Mouse (Mus musculus) heart, embryonic 11.5 days (tissue): Measurements from ENCODE around the gene Ror1. TPM values are rescaled to one million over a fixed set of nuclear protein-coding genes. Genes with fewer than 3 reads are reported as not detected.

Experiments
- ATAC-seq: fragments of 200-750 bp; cut with Nextera tagmentation; replicated peaks from 2 replicates; pipeline ENCODE4 v1.8.0; 2017; ENCODE audit warnings: moderate library complexity; ENCODE audit not compliant: insufficient number of reproducible peaks, low FRiP score, low TSS enrichment
- H3K27ac ChIP-seq: fragments of 300-500 bp; sonication (generic); 2 replicates; pipeline ENCODE4 v1.5.1; 2014; ENCODE audit warnings: mild to moderate bottlenecking, low read depth, low read length
- H3K27me3 ChIP-seq: fragments of 300-500 bp; sonication (generic); 2 replicates; pipeline ENCODE4 v1.6.1; 2014; ENCODE audit warnings: mild to moderate bottlenecking, low read length, mixed read lengths; ENCODE audit not compliant: control insufficient read depth, insufficient read depth
- H3K36me3 ChIP-seq: fragments of 300-500 bp; sonication (generic); 2 replicates; pipeline ENCODE4 v1.6.1; 2014; ENCODE audit warnings: mild to moderate bottlenecking, low read length, moderate library complexity, mixed read lengths; ENCODE audit not compliant: control insufficient read depth, insufficient read depth
- H3K4me1 ChIP-seq: fragments of 300-500 bp; sonication (generic); 2 replicates; pipeline ENCODE4 v1.6.1; 2014; ENCODE audit warnings: low read length; ENCODE audit not compliant: control insufficient read depth, insufficient read depth
- H3K4me2 ChIP-seq: fragments of 300-500 bp; sonication (generic); 2 replicates; pipeline ENCODE4 v1.6.1; 2014; ENCODE audit warnings: mild to moderate bottlenecking, moderate library complexity
- H3K4me3 ChIP-seq: fragments of 300-500 bp; sonication (generic); 2 replicates; pipeline ENCODE4 v1.5.1; 2014; ENCODE audit warnings: low read depth, low read length
- H3K9ac ChIP-seq: fragments of 300-500 bp; sonication (generic); 2 replicates; pipeline ENCODE4 v1.6.1; 2014; ENCODE audit warnings: mild to moderate bottlenecking, low read depth, low read length, moderate library complexity
- H3K9me3 ChIP-seq: fragments of 300-500 bp; sonication (generic); replicated peaks from 2 replicates; pipeline ENCODE4 v1.6.1; 2016; ENCODE audit warnings: low read length; ENCODE audit not compliant: control insufficient read depth
- WGBS: fragments of 180-500 bp; shearing (Covaris S2); extraction: QIAGEN DNeasy Blood & Tissue Kit; methylation state at CpG from one replicate; pipeline ENCODE4 v1.1.7; 2014; ENCODE audit not compliant: insufficient replicate concordance; 5-methylcytosine and 5-hydroxymethylcytosine counted together
- polyA plus RNA-seq: library from polyadenylated mRNA; unstranded; fragments of >200 nt; fragmentation: Nextera tagmentation; extraction: Ambion mirVana; gene quantifications from 2 replicates; pipeline ENCODE4 v1.2.1, GENCODE M21; 2014

The Ror1 gene
- polyA plus RNA-seq, 1 experiment from 2014 or later: 7.3 TPM

DNA sequence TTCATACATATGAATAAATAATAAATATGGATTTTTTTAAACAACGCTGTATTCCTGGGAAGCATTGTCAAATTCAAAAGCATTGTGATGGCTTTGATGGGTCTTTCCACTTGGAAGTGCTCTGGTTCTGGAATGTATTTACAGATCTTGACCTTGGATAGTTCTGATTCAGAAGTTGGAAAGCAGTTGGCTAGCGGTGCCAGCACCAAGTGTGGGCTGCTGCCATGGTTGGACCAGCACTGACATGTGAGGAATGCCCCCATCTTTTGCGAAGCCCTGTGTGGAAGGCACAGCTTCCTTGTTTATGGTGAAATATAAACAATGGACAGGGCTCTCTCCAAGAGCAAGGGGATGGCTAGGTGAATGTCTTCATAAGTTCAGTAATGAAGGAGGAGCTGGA, 82.7 kb downstream of the Ror1 start:
- peaks cover 6% of the 10 kb centered on the region for H3K4me1 ChIP-seq
- H3K27ac ChIP-seq: no peak overlapping the region
- H3K4me2 ChIP-seq: no peak overlapping the region
- H3K9ac ChIP-seq: no peak overlapping the region
- ATAC-seq: no peak
- WGBS: 85% methylated on average over 3 of the region's 3 CpGs
- no peaks in the 10 kb centered on the region for H3K27me3 ChIP-seq
- H3K9me3 ChIP-seq: no peaks in the 10 kb centered on the region
- no peaks in the 10 kb centered on the region for H3K36me3 ChIP-seq
- H3K4me3 ChIP-seq: no peak overlapping the region

DNA sequence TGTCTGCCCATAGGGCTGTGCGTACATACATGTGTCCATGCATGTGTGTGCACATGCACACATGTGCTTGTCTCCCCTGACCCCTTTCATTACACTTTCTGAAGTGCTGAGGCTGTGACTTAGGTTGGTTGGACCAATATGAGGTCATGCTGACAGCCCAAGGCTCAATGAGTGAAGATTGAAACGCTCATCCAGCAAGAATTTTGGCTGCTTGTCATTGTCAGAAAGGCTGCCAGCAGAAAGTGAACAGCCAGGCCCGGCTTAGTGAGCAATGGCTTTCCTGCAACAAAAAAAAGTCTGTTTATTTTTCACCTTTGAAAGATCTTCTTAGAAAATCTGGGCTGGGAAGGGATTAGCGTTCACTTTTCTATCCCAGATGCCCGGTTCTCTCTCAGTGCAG, 86.1 kb downstream of the Ror1 start:
- Histone ChIP-seq H3K9me3 (no peaks in the 10 kb centered on the region; the same call in 1 of the 2 replicates), H3K27ac (no peak overlapping the region), H3K4me1 (peaks cover 6% of the 10 kb centered on the region), H3K4me2 (no peak overlapping the region), H3K27me3 (no peaks in the 10 kb centered on the region), H3K36me3 (no peaks in the 10 kb centered on the region), H3K4me3 (no peak overlapping the region), H3K9ac (no peak overlapping the region)
- ATAC-seq: no peak
- WGBS: 70% methylated on average over 5 of the region's 5 CpGs

- 85% methylated on average over 8 of the region's 8 CpGs for WGBS
- H3K4me3 ChIP-seq: no peak overlapping the region
- no peak for ATAC-seq
Observed at GRCm38 (mm10) chr4:100186781-100187180, 91.2 kb downstream of the Ror1 start.

GRCm38 (mm10) chr4:100187563-100188200, 92.1 kb downstream of the Ror1 start:
- Histone ChIP-seq H3K27me3 (no peaks in the 10 kb centered on the region), H3K4me3 (no peak overlapping the region), H3K9ac (no peak overlapping the region), H3K9me3 (no peaks in the 10 kb centered on the region; the same call in 1 of the 2 replicates), H3K4me1 (peaks cover 14% of the 10 kb centered on the region), H3K27ac (0 out of 2 replicates have a peak overlapping the region, but pooled peaks have one; percentile 6), H3K4me2 (no peak overlapping the region), H3K36me3 (no peaks in the 10 kb centered on the region)
- ATAC-seq: no peak
- 34% methylated on average over 6 of the region's 6 CpGs for WGBS

More at GRCm38 (mm10) chr4:100186781-100187180, 91.2 kb downstream of the Ror1 start:
- no peak overlapping the region for H3K4me2 ChIP-seq
- peaks cover 14% of the 10 kb centered on the region for H3K4me1 ChIP-seq
- H3K27me3 ChIP-seq: no peaks in the 10 kb centered on the region
- no peak overlapping the region for H3K27ac ChIP-seq
- no peak overlapping the region for H3K9ac ChIP-seq
- H3K36me3 ChIP-seq: no peaks in the 10 kb centered on the region
- no peaks in the 10 kb centered on the region; the same call in 1 of the 2 replicates for H3K9me3 ChIP-seq

DNA sequence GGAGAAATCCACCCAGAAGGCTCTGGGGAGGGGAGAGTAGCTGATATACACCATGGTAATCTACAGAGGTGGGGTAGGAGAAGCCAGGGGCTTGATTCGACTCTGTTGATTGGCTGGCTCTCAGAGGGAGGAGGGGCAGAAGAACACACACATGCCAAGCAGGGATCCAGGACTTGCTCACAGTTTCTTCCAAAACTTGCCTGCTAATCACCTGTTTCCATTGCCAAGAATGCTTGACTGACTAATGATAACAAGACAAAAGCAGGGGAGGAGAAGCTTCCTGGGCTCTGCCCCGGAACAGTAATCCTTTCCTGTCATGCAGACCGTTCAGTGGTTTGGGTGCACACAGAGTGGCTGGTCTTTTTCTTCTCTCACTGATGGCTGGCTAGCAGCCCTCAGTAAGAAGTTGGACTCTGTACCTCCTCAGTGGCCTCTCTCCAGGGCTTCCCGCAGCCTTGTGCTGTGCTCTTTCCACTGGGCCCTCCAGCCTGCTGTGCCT, 92.7 kb downstream of the Ror1 start:
- Histone ChIP-seq H3K4me1 (peaks cover 14% of the 10 kb centered on the region), H3K36me3 (no peaks in the 10 kb centered on the region), H3K4me3 (no peak overlapping the region), H3K4me2 (no peak overlapping the region), H3K27ac (0 out of 2 replicates have a peak overlapping the region, but pooled peaks have one; percentile 6), H3K9me3 (no peaks in the 10 kb centered on the region; the same call in 1 of the 2 replicates), H3K27me3 (no peaks in the 10 kb centered on the region), H3K9ac (0 out of 2 replicates have a peak overlapping the region, but pooled peaks have one; percentile 24)
- ATAC-seq: 0 out of 2 replicates have a peak, but pooled peaks have one; percentile 55
- WGBS: 20% methylated on average over 4 of the region's 4 CpGs

- no peaks in the 10 kb centered on the region for H3K9me3 ChIP-seq
Observed at GRCm38 (mm10) chr4:100191483-100191882, 95.9 kb downstream of the Ror1 start.

GRCm38 (mm10) chr4:100194136-100194535, 98.5 kb downstream of the Ror1 start:
- H3K9ac ChIP-seq: no peak overlapping the region

More at GRCm38 (mm10) chr4:100191483-100191882, 95.9 kb downstream of the Ror1 start:
- H3K9ac ChIP-seq: no peak overlapping the region
- no peak overlapping the region for H3K4me2 ChIP-seq
- no peak overlapping the region for H3K4me3 ChIP-seq
- H3K27me3 ChIP-seq: no peaks in the 10 kb centered on the region; the same call in 1 of the 2 replicates
- H3K27ac ChIP-seq: no peak overlapping the region
- no peak for ATAC-seq
- 29% methylated on average over 6 of the region's 6 CpGs for WGBS
- peaks cover 14% of the 10 kb centered on the region for H3K4me1 ChIP-seq
- H3K36me3 ChIP-seq: no peaks in the 10 kb centered on the region

DNA sequence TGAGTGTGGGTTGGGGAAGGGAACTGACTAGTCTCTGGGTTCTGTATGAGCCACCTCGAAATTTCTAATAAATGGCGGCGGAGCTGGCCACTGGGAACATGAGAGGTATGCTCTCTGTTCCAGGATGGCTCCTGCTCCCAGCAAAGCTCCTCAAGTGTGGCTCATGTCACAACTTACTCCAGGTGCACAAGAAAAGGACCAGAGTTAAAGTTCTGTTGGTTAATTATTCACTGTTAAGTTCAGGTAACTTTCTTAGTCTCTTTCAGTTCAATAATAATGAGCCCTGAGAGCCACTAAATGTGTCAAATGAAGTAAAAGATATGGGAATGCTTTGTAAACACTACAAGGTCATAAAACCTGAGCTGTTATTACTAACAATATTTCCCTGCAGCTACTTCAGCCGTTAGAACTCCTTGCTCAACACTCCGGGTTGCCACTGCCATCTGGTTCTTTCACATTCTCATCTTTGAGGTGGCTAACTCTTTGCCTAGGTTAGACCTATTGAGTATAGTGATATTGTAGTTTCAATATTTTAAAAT, 100.7 kb downstream of the Ror1 start:
- Histone ChIP-seq H3K4me1 (peaks cover 15% of the 10 kb centered on the region), H3K4me2 (no peak overlapping the region), H3K9ac (no peak overlapping the region), H3K27me3 (no peaks in the 10 kb centered on the region; the same call in 1 of the 2 replicates), H3K4me3 (no peak overlapping the region), H3K9me3 (no peaks in the 10 kb centered on the region), H3K27ac (no peak overlapping the region), H3K36me3 (no peaks in the 10 kb centered on the region)
- ATAC-seq: no peak
- 75% methylated on average over 5 of the region's 5 CpGs for WGBS

More at GRCm38 (mm10) chr4:100194136-100194535, 98.5 kb downstream of the Ror1 start:
- Histone ChIP-seq H3K4me1 (peaks cover 15% of the 10 kb centered on the region), H3K4me3 (no peak overlapping the region), H3K9me3 (no peaks in the 10 kb centered on the region), H3K27ac (no peak overlapping the region), H3K27me3 (no peaks in the 10 kb centered on the region; the same call in 1 of the 2 replicates), H3K36me3 (no peaks in the 10 kb centered on the region), H3K4me2 (no peak overlapping the region)
- WGBS: 82% methylated on average over 3 of the region's 3 CpGs
- no peak for ATAC-seq
